Mouse (Mus musculus): Measurements from ENCODE around the gene Prkaca.

- TF ChIP-seq POLR2A (IDR thresholded peaks at IDR 0.05; ENCODE audit: insufficient read length, low read depth) (no peak), USF1 (IDR thresholded peaks at IDR 0.05; ENCODE audit: low read depth) (no peak)
Measured at GRCm38 (mm10) chr8:84023631-84024030, 50.8 kb downstream of the Prkaca start.

Measured in myocyte (in vitro differentiated cells).